Mouse (Mus musculus): ENCODE results near the gene Icmt.

Icmt gene

DNA sequence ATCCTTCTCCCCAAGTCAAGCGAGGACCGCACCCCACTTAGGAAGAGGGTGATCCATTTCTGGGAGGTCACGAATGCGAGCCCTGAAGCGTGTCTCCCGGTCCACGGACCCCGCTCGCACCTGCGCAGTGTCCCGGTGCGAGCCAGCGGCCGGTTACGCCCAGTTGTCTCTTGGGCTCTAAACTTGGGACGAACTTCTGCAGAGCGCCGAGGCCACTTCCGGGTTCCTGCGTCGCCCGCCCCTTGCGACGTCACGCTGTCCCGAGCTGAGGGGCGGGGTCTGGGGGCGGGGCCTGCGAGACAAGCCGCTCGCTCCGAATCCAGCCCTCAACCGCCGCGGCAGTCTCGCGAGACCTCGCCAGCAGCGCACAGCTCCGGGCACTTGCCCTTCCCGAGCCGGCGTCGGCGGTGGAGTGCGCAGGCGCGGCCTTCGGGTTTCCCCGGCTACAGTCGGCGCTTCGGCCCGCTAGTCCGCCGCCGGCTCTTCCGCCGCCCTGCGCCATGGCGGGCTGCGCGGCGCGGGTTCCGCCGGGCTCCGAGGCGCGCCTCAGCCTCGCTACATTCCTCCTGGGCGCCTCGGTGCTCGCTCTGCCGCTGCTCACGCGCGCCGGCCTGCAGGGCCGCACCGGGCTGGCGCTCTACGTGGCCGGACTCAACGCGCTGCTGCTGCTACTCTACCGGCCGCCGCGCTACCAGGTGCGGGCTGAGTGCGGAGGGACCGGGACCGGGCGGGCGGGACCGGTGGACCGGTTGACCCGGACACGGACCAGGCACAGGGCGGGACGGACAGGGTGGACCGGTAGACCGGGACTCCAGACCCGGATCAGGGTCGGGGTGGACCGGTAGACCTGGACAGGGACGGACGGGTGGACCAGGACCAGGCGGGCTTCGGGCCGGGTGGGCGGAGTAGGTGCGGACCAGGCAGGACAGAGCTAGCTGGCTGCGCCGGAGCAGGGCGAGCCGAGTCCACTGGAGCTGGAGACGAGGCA lies at the start of gene Icmt:
Gene Icmt, plus strand, starts transcription at position 354 of the 988 bp plus-strand sequence.
- peak; percentile 99 to 100 for DNase-seq (ENCODE audit: low spot score in 2 of 2)

DNA sequence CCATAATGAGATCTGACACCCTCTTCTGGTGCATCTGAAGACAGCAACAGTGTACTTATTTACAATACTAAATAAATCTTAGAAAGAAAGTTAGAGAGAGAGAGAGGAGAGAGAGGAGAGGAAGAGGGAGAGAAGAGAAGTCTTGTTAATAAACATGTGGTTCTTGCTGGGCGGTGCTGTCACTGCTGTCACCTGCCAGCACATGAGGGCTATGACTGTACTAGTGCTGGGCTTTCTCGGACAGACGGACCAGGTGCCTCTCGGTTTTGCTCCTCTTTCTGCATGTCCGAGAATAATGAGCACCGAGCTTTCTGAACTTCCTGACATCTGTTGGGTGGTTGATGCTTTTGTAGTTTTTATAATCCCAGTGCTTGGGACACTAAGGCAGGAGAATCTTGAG lies 46.4 kb upstream of the Icmt start:
- DNase-seq (ENCODE audit: low spot score in 2 of 2), result no peak

DNA sequence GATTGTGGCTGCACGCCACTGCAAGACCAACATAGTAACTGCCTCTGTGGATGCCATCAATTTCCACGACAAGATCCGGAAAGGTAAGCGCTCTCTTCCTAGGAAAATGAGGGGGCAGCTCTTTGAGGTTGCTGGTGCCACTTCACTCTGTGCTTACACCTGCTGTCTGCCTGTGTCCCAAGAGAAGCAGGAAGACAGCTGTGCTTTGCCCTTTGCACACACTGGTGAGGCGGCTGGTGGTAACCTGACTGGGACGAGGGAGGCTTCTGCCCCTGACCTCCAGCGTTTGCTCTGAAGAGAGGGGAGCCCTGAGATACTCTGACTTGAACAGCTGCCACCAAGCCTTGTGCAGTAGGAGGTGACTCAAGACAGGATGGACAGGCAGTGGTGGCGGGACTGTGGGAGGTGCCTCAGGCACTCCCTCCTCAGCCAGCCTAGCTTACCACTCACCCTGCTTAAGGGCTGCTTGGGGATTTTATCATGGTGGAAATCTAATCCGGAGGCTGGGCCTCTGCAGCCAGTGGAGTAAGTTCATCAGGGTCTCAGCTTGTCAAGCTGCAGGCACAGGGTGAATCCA lies 43.8 kb upstream of the Icmt start:
- no peak for DNase-seq (ENCODE audit: low spot score in 2 of 2)

DNA sequence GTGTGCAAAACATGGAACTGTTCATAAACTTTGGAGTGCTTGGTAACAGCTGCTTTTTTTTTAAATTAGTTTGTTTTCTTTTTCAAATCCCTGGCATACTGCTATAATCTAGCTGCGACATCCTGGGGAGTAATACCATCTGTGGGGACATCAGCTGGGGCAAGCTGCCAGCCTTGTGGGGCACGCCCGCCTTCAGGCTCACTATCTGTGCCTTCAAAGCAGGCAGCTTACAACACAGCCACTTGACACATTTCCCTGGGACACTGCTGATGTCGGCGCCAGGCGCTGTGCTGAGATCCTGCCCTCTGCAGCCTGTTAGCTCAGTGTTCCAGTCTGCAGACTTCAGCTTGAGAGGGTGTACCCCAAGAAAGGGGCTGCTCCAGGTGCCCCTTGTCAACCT lies 40.0 kb upstream of the Icmt start:
- DNase-seq (ENCODE audit: low spot score in 2 of 2), result peak; percentile 31 to 51

DNA sequence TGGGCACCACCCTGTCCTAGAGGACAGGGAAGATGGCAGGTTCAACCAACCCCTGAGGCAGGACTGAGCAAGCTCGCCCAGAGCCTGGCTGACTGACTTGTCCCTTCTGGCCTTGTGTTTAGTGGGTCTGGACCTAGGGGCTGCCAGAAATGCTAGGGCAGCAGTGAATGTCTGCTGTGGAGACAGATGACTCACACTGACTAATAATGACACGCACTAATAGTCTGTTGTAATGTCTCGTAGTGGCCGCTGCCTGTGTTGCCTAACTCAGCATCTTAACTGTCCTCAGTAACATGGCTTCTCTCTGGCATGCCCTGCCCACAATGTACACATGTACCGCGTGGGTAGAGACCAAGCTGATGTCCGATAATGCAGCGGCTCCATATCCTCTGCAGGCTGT lies 36.6 kb upstream of the Icmt start:
- DNase-seq (ENCODE audit: low spot score in 2 of 2), result no peak

DNA sequence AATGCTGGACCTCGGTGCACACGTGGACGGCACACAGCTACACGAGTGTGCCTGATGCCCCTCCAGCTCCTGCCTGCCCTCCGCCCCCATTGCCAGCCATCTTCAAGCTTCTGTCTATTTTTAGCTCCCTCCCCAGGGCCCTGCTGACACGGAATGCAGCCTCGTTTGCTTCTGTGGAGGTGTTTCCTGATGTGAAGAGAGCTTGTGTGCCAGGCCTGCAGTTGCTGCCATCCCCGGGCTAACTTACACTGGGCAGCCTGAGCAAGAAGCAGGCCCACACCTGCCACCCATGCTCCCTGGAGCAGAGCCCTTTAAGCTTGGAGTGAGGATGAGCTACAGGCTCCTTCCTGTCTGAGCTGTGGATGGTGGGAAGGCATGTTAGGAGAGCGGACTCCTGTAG lies 34.8 kb upstream of the Icmt start:
- DNase-seq (ENCODE audit: low spot score in 2 of 2), result no peak

DNA sequence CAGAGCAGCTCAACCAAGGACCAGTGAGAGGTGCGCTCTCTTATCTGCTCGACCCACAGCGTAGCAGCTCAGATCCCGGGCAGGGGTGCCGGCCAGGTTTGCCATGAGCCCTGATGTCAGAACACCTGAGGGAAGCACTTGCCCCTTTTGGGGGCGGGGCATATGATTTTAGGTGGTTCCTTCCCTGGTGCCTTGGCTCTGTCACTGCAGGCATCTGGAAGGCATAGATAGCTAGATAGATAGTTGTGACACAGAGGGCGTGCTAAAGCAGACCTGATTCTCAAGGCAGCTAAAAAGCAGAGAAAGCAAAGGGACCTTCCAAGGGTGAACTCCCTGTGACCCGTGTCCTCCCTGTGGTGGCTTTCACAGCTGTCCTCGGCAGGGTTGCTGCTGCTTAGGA lies 33.9 kb upstream of the Icmt start:
- no peak for DNase-seq (ENCODE audit: low spot score in 2 of 2)

DNA sequence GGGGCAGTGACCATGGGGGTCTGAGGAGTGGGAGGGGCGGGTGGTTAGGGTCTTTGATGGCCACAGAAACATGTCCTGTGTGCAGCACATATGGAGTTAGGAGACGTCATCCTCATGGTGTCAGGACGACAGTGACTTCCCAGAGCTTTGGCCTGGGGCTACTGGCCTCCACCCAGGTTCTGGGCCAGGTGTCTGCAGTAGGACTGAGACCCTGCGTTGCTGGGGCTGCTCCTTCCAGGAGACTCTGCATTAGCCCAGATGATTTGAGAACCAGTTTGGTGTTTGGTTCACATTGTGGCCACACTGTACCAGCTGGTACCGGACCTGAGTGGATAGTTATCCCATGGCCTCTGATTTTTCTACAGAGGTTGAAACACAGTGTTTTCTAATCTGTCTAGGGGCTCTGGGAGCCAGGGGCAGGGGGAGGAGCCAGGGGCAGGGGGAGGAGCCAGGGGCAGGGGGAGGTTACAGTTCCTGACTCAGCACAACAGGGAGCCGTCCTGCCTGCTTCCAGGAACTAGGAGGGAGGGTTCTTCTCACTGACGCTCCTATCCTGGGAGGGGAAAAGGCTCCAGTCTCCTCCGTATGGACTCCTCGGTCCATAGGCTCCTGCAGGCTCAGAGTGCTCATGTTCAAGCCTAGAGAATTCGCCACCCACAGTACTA lies 33.4 kb upstream of the Icmt start:
- DNase-seq (ENCODE audit: low spot score in 2 of 2), result no peak

DNA sequence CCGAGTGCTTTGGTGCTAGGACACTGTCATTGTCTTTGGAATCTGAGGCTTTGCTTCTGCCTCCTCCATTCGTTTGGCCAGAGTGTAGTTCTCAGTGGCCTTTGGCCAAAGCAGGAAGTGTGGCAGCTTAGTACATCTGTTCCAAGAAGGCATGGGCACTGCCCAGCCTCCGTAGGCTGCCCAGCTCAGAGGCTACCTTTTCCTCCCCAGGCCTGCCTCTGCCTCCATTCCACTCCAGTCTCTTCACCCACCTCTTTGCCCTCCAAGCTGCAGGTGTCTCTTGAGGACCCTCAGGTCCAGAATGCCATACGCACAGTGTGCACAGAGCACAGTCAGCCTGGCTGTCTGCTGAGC lies 32.9 kb upstream of the Icmt start:
- no peak for DNase-seq (ENCODE audit: low spot score in 2 of 2)

DNA sequence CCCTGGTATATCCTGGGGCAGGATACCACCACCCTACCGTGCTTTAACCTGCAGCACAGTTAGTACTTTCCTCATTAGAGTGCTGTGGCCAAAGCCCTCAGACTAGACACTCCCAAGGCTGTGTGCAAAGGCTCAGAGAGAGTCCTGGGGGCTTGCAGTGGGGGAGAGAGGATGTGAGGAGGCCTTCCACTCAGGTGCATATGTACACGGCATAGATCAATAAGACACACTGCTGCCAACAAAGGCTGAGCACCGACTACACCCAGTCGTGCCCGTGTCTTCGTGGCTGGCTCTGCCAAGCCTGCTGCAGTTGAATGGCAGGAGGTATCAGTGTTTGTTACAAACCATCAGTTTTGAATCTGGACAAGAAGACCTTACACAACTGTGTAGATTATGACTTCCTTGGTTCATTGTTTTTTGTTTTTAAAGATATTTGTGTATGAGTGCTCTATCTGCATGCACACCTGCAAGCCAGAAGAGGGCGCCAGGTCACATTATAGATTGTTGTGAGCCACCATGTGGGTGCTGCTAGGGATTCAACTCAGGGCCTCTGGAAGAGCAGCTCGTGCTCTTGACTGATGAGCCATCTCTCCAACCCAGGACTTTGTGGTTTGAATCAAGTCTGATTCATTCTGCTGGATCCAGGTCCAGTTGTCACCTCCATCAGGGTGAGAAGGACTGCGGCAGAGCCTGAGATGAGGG lies 32.0 kb upstream of the Icmt start:
- DNase-seq (ENCODE audit: low spot score in 2 of 2), result no peak

DNA sequence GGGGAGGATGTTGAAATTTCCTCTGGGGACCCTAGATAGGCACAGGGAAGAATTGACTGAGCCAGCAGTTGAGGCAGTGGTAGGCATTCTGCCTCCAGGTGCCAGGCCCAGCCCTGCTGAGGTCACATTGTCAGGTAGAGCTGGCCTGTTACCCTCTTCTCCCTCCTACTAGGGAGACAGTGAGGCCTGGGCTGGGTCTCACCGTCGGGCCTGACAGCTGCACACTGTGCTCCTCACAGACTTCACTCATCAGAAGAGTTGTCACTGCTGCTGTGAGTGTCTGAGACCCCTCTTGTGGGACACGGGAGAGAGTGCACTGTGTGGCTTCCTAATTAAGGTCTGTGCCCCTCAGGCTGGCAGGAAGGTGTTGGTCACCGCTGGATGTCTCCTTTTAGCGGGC lies 31.2 kb upstream of the Icmt start:
- no peak for DNase-seq (ENCODE audit: low spot score in 2 of 2)

DNA sequence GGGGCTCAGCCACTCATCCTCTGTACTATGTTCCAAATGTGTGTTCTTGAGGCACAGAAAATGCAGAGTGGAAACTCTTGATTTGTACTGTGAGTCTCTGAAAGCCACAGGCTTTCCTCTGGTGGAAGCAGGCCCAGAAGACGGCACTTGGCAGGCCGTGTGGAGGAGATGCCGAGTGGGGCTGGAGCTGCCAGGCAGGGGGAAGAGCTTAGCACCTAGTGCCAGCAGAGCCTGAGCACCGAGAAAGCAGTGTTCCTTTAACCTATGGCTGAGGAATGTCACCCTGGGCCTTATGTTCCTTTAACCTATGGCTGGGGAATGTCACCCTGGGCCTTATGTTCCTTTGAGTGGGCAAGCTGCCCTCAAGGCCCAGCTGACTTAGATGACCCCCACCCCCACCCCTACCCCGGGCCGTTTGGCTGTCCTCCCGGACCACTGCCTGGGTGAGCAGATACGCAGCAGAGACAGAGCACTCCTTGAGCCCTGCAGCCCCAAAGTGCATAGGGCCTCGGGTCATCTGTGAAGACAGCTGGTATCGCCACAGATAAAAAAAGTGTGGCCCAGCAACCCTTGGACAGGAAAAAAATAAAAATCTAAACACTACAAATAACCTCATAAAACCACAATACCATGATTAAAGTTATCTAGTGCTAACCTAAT lies 30.7 kb upstream of the Icmt start:
- DNase-seq (ENCODE audit: low spot score in 2 of 2), result no peak

DNA sequence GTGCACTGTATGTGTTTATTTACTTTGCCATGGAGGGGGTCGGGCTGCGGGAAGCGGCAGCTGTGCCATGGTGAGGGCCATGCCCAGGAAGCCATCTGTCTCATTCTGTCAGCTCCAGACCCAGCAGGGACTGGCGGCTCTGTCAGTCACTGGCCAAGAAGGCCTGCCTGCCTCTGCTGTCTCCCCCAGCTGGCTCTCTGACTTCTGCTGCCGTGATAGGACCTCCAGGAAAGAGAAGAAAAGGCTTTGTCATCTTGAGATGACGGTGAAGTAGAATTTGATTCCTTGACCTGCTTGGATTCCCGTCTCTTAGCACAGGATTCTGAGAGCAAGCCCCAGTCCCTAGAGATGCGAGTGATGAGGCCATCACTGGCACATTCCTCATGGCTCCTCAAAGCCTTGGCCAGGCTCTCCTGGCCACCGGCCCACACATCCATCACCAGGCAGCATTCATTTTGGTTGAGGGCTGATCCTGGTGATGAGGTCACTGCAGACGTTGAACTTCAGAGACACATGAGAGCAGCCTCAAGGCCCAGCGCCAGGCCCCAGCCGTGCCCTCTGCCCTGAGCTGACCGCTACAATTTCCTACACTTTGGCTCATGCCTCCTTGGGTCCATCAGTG lies 29.2 kb upstream of the Icmt start:
- DNase-seq (ENCODE audit: low spot score in 2 of 2), result no peak

DNA sequence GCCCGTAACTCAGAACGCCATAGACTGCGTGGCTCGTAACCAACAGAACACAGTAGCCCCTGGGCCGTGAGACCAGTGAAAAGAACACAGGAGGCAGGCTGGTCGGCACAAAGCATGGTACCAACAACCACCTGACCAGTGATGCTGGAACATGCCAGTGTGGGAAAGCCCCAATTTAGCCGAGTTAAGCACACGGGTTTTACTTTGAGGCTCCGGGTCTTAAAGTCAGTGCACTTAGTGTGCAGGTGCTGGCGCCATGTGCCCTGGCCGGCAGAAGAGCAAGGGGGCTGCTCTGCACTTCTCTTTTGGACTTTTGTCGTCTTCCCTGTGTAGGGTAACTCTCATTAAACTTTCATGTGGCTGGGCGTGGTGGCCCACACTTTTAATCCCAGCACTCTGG lies 27.1 kb upstream of the Icmt start:
- DNase-seq (ENCODE audit: low spot score in 2 of 2), result no peak

DNA sequence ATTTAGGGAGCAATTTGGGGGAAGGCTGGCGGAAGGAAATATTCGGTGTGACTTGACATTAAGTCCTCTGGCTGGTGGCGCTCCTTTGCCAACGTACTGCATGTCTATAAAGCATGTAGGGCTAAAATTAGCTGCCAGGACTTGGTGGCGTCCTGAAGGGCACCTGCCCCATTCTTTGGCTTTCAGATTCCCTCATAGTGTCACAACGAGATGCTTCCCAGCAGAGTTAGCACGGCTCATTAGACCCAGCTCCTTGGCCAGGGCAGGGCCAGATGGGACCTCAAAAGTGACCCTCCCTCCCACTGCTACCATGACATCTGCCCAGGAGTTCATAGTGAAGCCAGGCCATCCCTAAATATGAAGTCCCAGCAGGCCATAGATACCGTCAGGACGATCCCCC lies 26.4 kb upstream of the Icmt start:
- DNase-seq (ENCODE audit: low spot score in 2 of 2), result no peak

DNA sequence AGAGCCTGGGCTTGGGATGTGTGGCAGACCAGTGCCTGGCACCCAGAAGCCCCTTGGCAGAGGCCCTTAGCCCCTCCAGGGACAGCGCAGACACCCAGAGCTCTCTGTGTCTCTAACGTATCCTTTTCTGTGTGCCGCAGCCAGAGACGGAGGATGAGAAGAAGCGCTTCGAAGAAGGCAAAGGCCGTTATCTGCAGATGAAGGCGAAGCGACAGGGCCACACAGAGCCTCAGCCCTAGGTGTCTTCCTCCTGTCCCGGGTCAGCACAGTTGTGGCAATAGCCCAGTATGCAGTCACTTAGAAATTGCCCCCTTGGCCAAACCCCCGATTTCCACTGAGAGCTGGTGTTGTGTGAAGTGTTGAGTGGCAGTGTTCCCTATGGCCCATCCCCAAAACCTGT lies 25.7 kb upstream of the Icmt start:
- no peak for DNase-seq (ENCODE audit: low spot score in 2 of 2)

DNA sequence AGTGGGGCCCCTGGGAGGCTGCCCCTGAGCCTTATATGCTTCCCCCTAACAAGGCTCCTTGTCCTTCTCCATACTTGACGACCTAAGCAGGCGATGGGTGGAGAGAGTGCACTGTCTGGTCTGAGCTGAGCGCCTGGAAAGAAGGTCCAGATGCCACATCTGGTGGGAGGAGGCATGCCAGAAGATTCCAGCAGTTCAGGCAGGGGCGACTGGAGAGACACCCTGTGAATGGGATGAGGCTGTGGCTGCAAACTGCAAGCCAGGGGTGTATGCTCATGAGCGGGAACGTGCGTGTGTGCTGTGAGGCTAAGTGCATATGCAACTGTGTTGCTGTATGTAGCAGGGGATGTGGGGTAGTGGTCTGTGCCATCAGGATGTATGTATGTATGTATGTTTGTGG lies 25.0 kb upstream of the Icmt start:
- DNase-seq (ENCODE audit: low spot score in 2 of 2), result no peak

DNA sequence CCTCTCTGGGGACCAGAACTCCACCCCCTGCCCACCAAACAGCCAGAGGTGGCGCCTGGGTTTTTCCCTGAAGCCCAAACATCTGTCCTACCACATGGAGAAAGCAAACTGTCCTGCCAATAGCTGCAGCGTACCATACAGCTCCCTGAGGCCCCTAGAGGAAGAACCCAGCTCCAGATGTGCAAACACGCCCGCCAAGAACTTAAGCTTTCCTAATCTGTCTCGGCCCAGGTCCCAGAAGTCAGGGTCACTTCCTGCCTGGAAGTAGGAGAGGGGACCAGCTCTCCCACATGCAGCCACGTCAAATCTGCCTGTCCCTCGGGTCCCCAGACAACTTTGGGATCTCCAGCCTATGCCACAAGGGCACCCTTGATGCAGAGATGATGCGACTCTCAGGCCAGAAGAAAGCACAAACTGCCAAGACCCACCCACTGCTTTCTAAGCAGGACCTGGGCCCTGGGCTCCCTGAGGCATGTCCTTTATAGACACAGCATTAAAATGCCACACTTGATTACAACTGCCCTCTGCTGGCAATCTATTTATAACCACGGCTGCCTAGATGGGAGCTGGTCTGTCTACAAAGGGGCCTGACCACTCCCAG lies 24.5 kb upstream of the Icmt start:
- no peak for DNase-seq (ENCODE audit: low spot score in 2 of 2)

DNA sequence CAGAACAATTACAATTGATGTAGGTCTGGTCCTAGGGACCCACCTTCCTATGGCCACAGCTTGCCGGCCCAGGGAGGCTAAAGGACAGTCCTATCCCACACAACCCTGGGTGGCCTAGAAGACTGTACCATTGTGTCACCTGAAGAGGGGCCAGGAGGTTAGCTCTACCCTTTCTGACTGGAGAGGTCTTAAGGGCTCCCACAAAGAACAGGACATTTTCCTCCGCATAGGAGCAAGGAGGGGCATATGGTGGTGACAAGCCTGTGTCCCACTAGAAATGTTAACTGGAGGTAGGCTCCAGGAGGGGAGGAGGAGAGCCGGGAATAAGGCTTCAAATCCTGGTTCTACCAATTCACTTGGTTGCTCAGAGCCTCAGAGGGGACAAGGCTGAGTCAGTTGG lies 23.8 kb upstream of the Icmt start:
- DNase-seq (ENCODE audit: low spot score in 2 of 2), result no peak

DNA sequence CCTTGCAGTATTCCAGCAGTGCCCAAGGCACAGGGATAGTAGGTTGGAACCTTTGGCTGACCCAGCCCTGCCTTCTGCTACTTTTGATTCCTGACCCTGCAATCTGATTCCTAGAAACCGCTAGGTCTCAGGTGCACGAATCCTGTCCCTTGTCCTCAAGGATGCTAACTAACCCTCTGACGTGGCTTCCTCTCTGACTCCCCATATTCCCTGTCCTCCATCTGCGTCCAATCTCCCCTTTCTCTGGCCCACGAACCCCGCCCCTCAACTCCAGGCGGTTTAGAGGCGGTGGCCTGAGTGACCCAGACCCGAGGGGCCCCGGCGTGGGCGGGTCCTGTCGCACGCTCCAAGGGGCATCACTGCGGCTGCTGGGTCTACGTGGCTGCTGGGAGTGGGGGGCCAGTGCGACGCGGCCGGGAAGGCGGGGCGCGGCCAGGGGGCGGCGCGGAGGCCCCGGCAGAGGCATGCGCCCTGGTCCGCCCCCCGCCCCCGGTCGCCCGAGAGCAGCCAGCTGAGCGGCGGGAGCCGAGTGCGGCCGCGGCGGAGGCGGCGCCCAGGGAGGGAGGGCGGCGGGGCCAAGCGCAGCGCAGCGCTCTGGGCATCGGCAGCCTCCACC lies 23.3 kb upstream of the Icmt start, which contains the start of gene Gpr153:
Gene Gpr153, plus strand, starts transcription at position 612 of the 616 bp plus-strand sequence.
- no peak for DNase-seq (ENCODE audit: low spot score in 2 of 2)
